Mouse (Mus musculus) forebrain, postnatal 0 days (tissue): ENCODE data around the gene Rnf126. TPM values are rescaled to one million over a fixed set of nuclear protein-coding genes. Genes with fewer than 3 reads are reported as not detected.

Source experiments
- ATAC-seq: fragments of 200-750 bp; cut with Nextera tagmentation; 2 replicates; pipeline ENCODE4 v1.8.0; 2017; ENCODE audit warnings: mild to moderate bottlenecking, moderate library complexity
- DNase-seq: peaks from one replicate; pipeline ENCODE4 v3.0.0-alpha.2; 2015
- H3K27ac ChIP-seq: fragments of 300-500 bp; sonication (generic); 2 replicates; pipeline ENCODE4 v1.5.1; 2014; ENCODE audit warnings: low read depth, mild to moderate bottlenecking, antibody characterized with exemption, low read length, moderate library complexity, mixed read lengths
- H3K27me3 ChIP-seq: fragments of 300-500 bp; sonication (generic); 2 replicates; pipeline ENCODE4 v1.6.1; 2014; ENCODE audit warnings: mild to moderate bottlenecking, low read length, mixed read lengths; ENCODE audit not compliant: insufficient read depth
- H3K36me3 ChIP-seq: fragments of 300-500 bp; sonication (generic); 2 replicates; pipeline ENCODE4 v1.6.1; 2014; ENCODE audit warnings: mild to moderate bottlenecking, moderate library complexity; ENCODE audit not compliant: insufficient read depth
- H3K4me1 ChIP-seq: fragments of 300-500 bp; sonication (generic); 2 replicates; pipeline ENCODE4 v1.6.1; 2014; ENCODE audit warnings: antibody characterized with exemption; ENCODE audit not compliant: insufficient read depth
- H3K4me2 ChIP-seq: fragments of 300-500 bp; sonication (generic); 2 replicates; pipeline ENCODE4 v1.6.1; 2014; ENCODE audit warnings: low read depth, mild to moderate bottlenecking, moderate library complexity
- H3K4me3 ChIP-seq: fragments of 300-500 bp; sonication (generic); 2 replicates; pipeline ENCODE4 v1.5.1; 2014; ENCODE audit warnings: low read depth, low read length, mixed read lengths
- H3K9ac ChIP-seq: fragments of 300-500 bp; sonication (generic); 2 replicates; pipeline ENCODE4 v1.6.1; 2014; ENCODE audit warnings: mild to moderate bottlenecking
- H3K9me3 ChIP-seq: fragments of 300-500 bp; sonication (generic); 2 replicates; pipeline ENCODE4 v1.6.1; 2016; ENCODE audit warnings: low read length
- CTCF ChIP-seq: sonication (generic); IDR thresholded peaks from 2 replicates; pipeline ENCODE4 v1.5.1; 2016; ENCODE audit warnings: antibody characterized with exemption, control low read depth, low read depth
- WGBS: fragments of 180-500 bp; shearing (Covaris S2); extraction: QIAGEN DNeasy Blood & Tissue Kit; methylation state at CpG from one replicate; pipeline ENCODE4 v1.1.7; 2014; 5-methylcytosine and 5-hydroxymethylcytosine counted together
- polyA plus RNA-seq: library from polyadenylated mRNA; unstranded; fragments of >200 nt; fragmentation: Nextera tagmentation; extraction: Ambion mirVana; gene quantifications from 2 replicates; pipeline ENCODE4 v1.2.1, GENCODE M21; 2015
- total RNA-seq: library from RNA; depleted of rRNA; stranded (reverse); fragments of >200 nt; gene quantifications from 2 replicates; pipeline ENCODE4 v1.2.3, GENCODE M21; 2014

Gene Rnf126
- total and polyA plus RNA-seq, 2 experiments from 2014 or later, result 88.3 to 131 TPM

DNA sequence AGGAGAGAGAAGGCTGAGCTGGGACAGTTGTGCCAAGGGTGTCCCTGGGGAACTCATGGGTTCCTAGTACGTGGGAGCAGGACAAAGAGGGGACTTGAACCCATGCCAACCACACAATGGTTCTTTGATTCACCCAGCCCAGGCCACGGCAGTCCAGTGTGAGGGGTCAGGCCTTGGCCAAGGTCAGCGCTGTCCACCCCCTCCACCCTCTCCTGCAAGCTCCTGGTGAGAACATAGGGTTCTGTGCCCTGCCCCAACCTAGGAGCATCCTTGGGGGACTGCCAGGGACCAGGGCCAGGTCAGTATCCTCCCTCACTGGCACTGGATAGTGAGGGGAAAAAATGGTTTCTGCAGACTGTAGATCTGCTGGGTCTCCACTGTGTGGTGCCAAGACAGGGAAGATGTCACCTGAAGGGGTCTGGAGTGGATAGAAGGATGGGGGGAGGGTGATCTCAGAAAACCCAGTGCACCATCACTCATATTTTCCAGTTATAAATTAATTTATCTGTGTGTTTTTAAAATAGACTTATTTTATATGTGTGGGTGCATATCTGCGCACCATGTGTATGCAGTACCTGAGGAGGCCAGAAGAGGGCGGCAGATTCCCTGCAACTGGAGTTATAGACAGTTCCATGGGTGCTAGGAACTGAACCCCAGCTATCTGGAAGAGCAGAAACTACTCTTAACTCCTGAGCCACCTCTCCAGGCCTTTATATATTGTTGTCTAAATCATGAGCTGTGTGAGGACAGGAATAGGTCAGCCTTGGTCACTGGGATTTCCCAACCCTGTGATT, 7.9 kb upstream of the Rnf126 start:
- Histone ChIP-seq H3K9ac (no peak overlapping the region), H3K9me3 (no peaks in the 10 kb centered on the region), H3K4me2 (no peak overlapping the region), H3K4me1 (no peaks in the 10 kb centered on the region), H3K36me3 (no peaks in the 10 kb centered on the region), H3K27ac (no peak overlapping the region), H3K27me3 (peaks cover 12% of the 10 kb centered on the region), H3K4me3 (no peak overlapping the region)
- no peak for ATAC-seq
- peak; percentile 40 for TF ChIP-seq CTCF
- DNase-seq, result no peak
- WGBS, result 63% methylated on average over 5 of the region's 5 CpGs

DNA sequence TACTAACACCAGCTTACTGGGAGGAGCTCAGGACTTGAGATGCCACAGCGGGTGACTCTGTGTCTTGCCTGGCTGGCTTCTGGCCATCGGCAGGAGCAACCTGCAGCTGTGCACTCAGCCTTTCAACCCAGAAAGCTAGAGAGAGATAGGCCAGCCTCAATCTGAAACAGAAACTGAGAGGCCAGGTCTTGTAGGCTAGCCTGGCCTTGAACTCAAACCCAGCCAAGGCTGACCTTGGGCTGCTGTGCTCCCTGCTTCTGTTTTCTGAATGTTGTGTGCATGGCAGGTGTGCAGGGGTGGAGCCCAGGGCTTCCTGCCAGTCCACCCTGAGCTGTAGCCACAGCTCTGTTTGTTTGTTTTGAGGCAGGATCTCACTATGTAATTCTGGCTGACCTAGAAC, 6.5 kb upstream of the Rnf126 start:
- Histone ChIP-seq H3K4me1 (0 out of 2 replicates have a peak, but pooled peaks cover under 1% of the 10 kb centered on the region), H3K4me2 (no peak overlapping the region), H3K9me3 (no peaks in the 10 kb centered on the region), H3K9ac (no peak overlapping the region), H3K27me3 (peaks cover 12% of the 10 kb centered on the region), H3K27ac (no peak overlapping the region), H3K4me3 (no peak overlapping the region), H3K36me3 (no peaks in the 10 kb centered on the region)
- no peak for DNase-seq
- TF ChIP-seq CTCF, result no peak
- WGBS, result 95% methylated on average over 2 of the region's 2 CpGs
- no peak for ATAC-seq

DNA sequence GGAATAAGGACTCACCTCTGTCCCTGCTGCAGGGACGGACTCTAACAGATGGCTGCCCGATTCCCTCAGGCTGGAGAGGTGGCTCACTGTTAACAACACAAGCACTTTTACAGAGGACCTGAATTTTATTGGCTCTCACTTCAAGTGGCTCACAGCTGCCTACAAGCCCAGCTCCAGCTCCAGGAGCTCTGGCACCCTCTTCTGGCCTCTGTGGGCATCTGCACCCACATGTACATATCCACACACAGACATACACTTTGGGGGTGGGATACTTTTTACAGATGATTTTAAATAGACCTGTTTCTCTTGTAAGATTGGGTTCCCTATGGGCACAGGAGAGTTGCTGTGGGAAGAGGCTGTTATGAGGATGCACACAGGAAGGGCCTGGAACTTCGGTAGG, 5.6 kb upstream of the Rnf126 start:
- WGBS, result 90% methylated on average over 3 of the region's 3 CpGs
- Histone ChIP-seq H3K4me2 (no peak overlapping the region), H3K27me3 (peaks cover 9% of the 10 kb centered on the region), H3K36me3 (no peaks in the 10 kb centered on the region), H3K4me3 (no peak overlapping the region), H3K4me1 (0 out of 2 replicates have a peak, but pooled peaks cover 6% of the 10 kb centered on the region), H3K9ac (no peak overlapping the region), H3K27ac (no peak overlapping the region), H3K9me3 (no peaks in the 10 kb centered on the region)
- ATAC-seq (no peak), DNase-seq (no peak)
- TF ChIP-seq CTCF, result peak; percentile 13; the same call in 1 of the 2 replicates

DNA sequence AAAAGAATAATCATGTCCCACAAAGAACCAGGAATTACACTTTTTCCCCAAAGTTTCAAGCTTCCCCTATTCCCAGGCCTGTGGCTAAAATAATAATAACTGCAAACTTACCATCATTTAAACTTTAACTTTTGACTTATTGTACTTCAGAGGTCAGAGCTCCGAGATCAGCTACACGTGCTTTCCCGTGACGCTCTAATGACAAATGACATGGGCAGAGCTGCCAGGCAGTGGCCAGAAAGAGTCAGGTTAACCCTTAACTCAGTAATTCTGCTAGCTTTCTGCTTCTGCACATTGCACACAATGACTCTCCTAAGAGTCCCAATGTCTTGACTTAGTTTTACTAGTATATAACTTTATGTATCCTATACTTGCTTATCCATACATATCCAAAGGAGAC, 2.6 kb upstream of the Rnf126 start:
- no peak for TF ChIP-seq CTCF
- 79% methylated on average over 4 of the region's 4 CpGs for WGBS
- no peak overlapping the region for H3K4me2 ChIP-seq
- no peak overlapping the region for H3K27ac ChIP-seq
- H3K4me3 ChIP-seq, result no peak overlapping the region
- no peak overlapping the region for H3K9ac ChIP-seq
- DNase-seq, result no peak
- ATAC-seq, result no peak
- H3K9me3 ChIP-seq, result no peaks in the 10 kb centered on the region
- H3K27me3 ChIP-seq, result no peaks in the 10 kb centered on the region
- peaks cover 15% of the 10 kb centered on the region; the same call in 1 of the 2 replicates for H3K4me1 ChIP-seq
- no peaks in the 10 kb centered on the region for H3K36me3 ChIP-seq

DNA sequence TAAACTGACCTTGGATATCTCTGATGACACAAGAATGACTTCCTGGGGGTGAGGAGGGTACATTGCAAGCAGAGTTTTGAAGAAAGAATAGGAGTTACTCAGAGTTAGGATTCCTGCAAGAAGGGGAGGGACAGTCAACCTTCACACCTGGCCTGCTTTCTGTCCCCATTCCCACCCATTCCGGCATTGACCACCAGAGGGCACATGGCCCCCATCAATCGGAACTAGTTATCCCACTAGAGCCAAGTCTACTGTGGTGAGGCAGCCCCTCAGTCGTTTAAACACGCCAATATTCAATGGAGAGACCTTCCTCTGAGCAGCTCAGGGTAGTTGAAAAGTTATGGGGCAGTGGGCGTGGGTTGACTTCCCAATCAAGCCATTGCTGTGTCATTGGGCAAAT, 1.6 kb upstream of the Rnf126 start:
- peaks cover 15% of the 10 kb centered on the region; the same call in 1 of the 2 replicates for H3K4me1 ChIP-seq
- DNase-seq (peak; percentile 86), ATAC-seq (no peak)
- peak; percentile 95 for TF ChIP-seq CTCF
- no peak overlapping the region for H3K27ac ChIP-seq
- H3K36me3 ChIP-seq, result no peaks in the 10 kb centered on the region
- H3K9me3 ChIP-seq, result no peaks in the 10 kb centered on the region
- peak overlapping the region; percentile 86 for H3K4me2 ChIP-seq
- H3K27me3 ChIP-seq, result no peaks in the 10 kb centered on the region
- no peak overlapping the region for H3K9ac ChIP-seq
- no peak overlapping the region for H3K4me3 ChIP-seq
- 2% methylated on average over 5 of the region's 5 CpGs for WGBS

DNA sequence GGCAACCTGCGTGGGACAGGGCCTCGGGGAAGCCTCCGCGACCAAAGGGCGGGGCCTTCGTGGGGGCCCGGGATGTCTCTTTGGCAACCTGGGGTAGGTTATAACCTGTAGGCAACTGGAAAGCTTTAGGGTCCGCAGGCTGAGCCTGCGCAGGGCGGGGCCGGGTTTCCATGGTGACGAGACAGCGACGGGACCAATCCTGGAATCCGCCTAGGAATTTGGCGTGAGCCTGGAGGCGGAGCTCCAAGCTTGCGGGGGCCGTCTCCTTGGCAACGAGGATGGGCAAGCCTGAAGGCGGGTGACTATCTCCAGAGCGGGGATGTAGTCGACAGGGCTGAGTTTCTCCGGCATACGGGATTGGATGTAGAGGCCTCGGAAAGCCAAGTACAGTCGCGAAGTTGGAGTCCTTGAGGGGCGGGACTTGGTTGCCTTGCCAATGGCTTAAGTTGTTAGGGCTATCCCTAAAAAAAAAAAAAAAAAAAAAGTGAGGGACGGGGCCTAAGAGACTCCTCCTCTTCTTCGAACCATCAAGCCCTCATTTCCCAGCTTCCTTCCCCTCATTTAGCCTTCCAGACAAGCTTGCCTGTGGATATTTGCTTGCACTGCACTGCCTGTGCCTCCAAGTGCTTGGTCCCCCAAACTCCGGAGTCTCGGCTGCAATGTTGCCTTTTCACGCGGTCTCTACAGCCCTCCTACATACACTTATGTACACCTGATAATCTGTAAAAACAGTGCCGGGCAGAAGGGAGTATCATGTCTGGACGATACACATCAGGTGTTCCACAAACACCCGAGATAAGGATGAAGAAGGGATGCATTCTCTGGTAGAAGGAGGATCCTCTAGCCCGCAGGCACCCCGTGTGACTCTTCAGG, 856 bp upstream of the Rnf126 start:
- ATAC-seq (peak; percentile 86), DNase-seq (peak; percentile 97)
- peak overlapping the region; percentile 95 for H3K27ac ChIP-seq
- H3K9ac ChIP-seq, result peak overlapping the region; percentile 99
- no peak for TF ChIP-seq CTCF
- no peaks in the 10 kb centered on the region for H3K36me3 ChIP-seq
- no peaks in the 10 kb centered on the region for H3K9me3 ChIP-seq
- WGBS, result 9% methylated on average over 40 of the region's 40 CpGs
- H3K4me1 ChIP-seq, result peaks cover 15% of the 10 kb centered on the region; the same call in 1 of the 2 replicates
- H3K27me3 ChIP-seq, result no peaks in the 10 kb centered on the region
- peak overlapping the region; percentile 97 for H3K4me3 ChIP-seq
- H3K4me2 ChIP-seq, result peak overlapping the region; percentile 86
